Mouse (Mus musculus): ENCODE measurements around the gene Apol6. TPM values are rescaled to one million over a fixed set of nuclear protein-coding genes. Genes with fewer than 3 reads are reported as not detected.

The Apol6 gene
- polyA plus RNA-seq, 1 experiment from 2014 or later: 0.23 TPM

DNA sequence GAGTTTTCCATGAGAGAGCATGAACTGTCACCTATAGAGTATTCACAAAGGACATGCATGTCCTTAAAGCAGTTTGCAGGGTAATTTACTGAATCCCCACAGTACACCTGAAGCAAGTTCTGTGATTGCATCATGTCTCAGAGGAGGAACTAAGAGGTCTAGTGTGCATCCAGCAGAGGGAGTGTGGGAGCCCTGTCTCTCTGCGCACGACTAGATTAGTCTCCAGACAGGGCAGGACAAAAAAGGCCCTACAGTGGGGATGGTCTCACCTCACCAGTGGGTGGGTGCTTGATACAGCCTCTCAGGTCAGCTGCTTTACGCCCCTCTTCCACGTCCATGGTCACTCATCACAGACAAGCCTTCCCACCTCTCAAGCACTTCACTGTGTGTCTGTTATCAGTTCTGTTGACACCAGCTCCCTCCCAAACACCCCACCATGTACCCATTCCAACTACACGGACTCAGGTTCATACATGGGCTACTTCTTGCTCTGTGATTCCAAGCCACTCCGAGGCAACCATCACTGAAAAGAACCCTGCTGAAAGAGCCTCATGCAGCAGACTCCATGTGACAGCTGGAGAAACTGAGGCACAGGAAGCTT, 25.7 kb upstream of the Apol6 start:
- no peaks in the 10 kb centered on the region for H3K27me3 ChIP-seq
- no peaks in the 10 kb centered on the region for H3K9me3 ChIP-seq (replicated peaks)
- H3K4me2 ChIP-seq: no peak overlapping the region
- H3K4me3 ChIP-seq (replicated peaks): no peak overlapping the region
- WGBS: 63% methylated on average over 6 of the region's 6 CpGs
- H3K36me3 ChIP-seq: no peaks in the 10 kb centered on the region
- peaks cover 20% of the 10 kb centered on the region for H3K4me1 ChIP-seq
- ATAC-seq (replicated peaks; ENCODE audit: low FRiP score): no peak
- H3K27ac ChIP-seq: no peak overlapping the region
- H3K9ac ChIP-seq: no peak overlapping the region

DNA sequence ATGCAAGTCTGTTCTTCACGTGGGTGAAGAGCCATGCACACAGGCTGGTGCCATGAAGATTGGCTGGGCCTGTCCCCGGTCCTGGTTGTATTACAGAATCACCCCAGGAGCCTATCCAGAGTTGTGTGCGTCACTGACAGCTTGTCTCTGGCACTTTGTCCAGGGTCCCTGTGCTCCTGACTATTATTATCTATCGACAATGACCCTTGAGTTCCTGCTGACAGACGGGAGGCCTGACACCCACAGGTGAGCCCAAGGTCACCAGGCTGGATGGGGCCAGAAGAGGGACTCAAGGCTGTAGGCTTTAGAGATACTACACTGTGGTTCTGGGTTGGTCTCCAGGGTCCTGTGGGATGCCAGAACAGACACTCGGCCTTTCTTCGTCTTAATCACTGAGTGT, 25.0 kb upstream of the Apol6 start:
- Histone ChIP-seq H3K36me3 (no peaks in the 10 kb centered on the region), H3K9me3 (replicated peaks) (no peaks in the 10 kb centered on the region), H3K27me3 (no peaks in the 10 kb centered on the region), H3K4me1 (peaks cover 13% of the 10 kb centered on the region), H3K4me2 (no peak overlapping the region), H3K9ac (no peak overlapping the region), H3K4me3 (replicated peaks) (no peak overlapping the region), H3K27ac (no peak overlapping the region)
- WGBS: 86% methylated on average over 7 of the region's 7 CpGs
- no peak for ATAC-seq (replicated peaks; ENCODE audit: low FRiP score)

DNA sequence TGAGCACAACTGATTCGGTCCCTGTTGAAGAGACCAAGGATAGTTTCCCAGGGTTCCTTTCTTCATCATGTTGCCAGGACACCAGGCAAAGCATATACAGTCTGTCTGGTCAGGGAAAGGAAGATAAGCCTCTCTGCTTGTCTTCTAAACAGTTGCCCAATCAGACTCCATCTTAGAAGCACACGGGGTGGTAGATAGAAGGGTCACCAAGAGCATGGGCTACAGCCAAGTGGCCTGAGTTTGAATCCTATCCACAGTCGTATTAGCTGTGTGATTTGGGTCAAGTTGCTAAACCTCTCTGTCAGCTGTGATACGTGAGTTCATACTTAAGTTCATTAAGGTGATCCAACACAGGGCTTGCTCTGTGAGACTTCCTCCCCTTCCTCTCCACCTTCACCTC, 24.4 kb upstream of the Apol6 start:
- no peak overlapping the region for H3K4me3 ChIP-seq (replicated peaks)
- no peak overlapping the region for H3K9ac ChIP-seq
- H3K27ac ChIP-seq: no peak overlapping the region
- peaks cover 7% of the 10 kb centered on the region for H3K4me1 ChIP-seq
- H3K36me3 ChIP-seq: no peaks in the 10 kb centered on the region
- H3K4me2 ChIP-seq: no peak overlapping the region
- no peak for ATAC-seq (replicated peaks; ENCODE audit: low FRiP score)
- no peaks in the 10 kb centered on the region for H3K27me3 ChIP-seq
- WGBS: 85% methylated on average over 4 of the region's 4 CpGs
- H3K9me3 ChIP-seq (replicated peaks): no peaks in the 10 kb centered on the region

DNA sequence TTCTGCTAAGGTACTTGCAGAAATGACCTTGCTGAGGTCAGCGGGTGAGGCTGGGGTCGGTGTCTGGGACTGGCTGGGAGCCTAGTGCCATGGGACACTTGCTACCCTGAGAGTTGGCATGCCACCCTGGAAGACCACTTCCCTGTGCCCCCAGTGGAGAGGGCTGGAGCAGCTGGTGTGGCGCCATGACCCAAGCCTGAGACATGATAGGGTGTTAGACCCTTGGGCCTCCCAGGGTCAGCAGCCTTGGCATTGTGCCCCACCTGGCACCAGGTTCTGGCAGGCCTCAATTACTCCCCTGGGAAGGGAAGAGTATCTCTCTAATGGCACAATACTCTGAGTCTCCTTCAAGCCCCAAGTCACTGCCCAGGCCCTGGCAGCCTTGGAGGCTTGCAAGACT, 23.5 kb upstream of the Apol6 start:
- Histone ChIP-seq H3K9ac (no peak overlapping the region), H3K4me2 (no peak overlapping the region), H3K27ac (no peak overlapping the region), H3K36me3 (no peaks in the 10 kb centered on the region), H3K4me3 (replicated peaks) (no peak overlapping the region), H3K27me3 (no peaks in the 10 kb centered on the region), H3K4me1 (peaks cover 15% of the 10 kb centered on the region), H3K9me3 (replicated peaks) (no peaks in the 10 kb centered on the region)
- 94% methylated on average over 3 of the region's 3 CpGs for WGBS
- ATAC-seq (replicated peaks; ENCODE audit: low FRiP score): no peak

DNA sequence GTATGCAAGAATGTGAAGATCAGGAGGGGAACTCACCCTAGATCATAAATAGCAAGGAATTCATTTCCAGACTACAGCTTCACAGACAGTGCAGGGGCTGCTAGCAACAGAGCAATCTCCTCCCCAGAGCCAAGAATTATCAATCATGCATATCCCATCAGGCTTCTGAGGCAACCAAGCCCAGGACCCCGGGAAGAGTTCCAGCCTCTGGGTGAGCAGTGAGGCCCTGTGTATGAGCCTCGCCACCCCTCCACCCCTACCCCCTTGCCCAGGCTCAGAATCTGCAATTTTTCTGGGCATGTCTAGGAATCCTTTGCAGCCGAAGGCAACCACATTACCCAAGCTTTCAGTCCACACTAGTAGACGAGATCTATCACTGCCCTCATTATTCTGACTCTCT, 22.7 kb upstream of the Apol6 start:
- no peaks in the 10 kb centered on the region for H3K9me3 ChIP-seq (replicated peaks)
- H3K4me3 ChIP-seq (replicated peaks): no peak overlapping the region
- peaks cover 17% of the 10 kb centered on the region for H3K4me1 ChIP-seq
- no peak for ATAC-seq (replicated peaks; ENCODE audit: low FRiP score)
- no peak overlapping the region for H3K9ac ChIP-seq
- no peak overlapping the region for H3K27ac ChIP-seq
- WGBS: 83% methylated on average over 4 of the region's 4 CpGs
- H3K36me3 ChIP-seq: no peaks in the 10 kb centered on the region
- H3K4me2 ChIP-seq: no peak overlapping the region
- H3K27me3 ChIP-seq: no peaks in the 10 kb centered on the region

DNA sequence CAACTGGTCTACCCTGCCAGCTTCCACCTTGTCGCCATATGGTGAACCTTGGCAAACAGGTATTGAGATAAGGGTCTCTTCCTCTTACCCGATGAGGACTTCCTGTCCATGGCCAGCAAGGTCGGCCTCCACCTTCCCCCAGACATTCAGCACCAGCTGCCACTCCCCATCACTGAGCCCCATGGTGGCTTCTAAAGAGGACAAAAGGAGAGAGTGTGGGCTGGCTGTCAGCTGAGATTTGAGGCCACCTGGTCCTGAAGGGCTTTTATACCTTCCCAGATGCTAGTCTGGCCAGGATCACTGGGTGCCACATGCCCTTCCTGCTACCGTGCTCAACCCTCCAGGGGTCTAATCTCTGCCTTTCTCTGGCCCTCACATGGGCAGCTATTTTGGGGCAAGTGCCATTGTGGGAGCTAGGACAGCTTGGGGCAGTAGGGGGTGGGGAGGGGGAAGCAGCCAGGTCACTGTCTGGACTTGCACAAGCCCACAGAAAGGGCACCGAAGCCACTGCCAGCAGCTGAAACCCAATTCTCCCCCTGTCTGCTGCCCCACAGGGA, 22.1 kb upstream of the Apol6 start:
- peaks cover 17% of the 10 kb centered on the region for H3K4me1 ChIP-seq
- H3K4me3 ChIP-seq (replicated peaks): no peak overlapping the region
- ATAC-seq (replicated peaks; ENCODE audit: low FRiP score): no peak
- WGBS: 74% methylated on average over 5 of the region's 5 CpGs
- no peak overlapping the region for H3K4me2 ChIP-seq
- no peak overlapping the region for H3K27ac ChIP-seq
- no peaks in the 10 kb centered on the region for H3K27me3 ChIP-seq
- H3K36me3 ChIP-seq: no peaks in the 10 kb centered on the region
- H3K9me3 ChIP-seq (replicated peaks): no peaks in the 10 kb centered on the region
- no peak overlapping the region for H3K9ac ChIP-seq

DNA sequence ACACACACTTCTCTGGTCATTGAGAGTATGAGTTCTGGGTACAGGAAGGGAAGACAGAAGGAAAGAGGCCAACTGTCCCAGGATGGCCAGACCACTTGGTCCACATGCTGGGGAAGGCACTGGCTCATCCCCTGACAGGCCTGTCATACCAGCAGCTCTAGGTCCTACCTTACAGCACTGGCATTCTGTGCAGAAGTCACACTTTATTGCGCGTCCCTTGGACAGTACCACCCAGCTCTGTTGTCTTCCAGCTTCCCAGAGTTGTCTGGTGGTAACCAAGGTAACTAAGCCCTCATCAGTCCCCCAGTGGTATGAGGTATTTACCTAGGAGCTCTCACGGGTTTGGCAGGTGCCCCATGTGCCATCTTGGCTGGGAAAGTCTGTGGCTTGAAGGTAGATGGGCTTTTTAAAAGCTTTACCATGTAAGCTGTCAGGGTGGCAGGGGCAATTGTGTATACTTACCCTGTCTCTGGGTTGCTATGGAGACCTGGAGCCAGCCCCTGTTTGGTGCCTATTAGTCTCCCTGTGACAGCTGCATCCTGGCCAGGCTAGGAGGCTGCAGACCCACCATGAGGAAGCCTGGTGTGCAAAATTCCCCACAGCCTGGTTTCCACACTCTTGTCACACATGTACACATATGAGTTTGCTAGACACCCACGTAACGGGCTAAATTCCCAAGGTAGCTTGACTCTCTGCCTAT, 18.5 kb upstream of the Apol6 start:
- 78% methylated on average over 5 of the region's 5 CpGs for WGBS
- peaks cover 16% of the 10 kb centered on the region for H3K4me1 ChIP-seq
- no peaks in the 10 kb centered on the region for H3K9me3 ChIP-seq (replicated peaks)
- H3K36me3 ChIP-seq: no peaks in the 10 kb centered on the region
- H3K27ac ChIP-seq: no peak overlapping the region
- no peaks in the 10 kb centered on the region for H3K27me3 ChIP-seq
- no peak overlapping the region for H3K4me2 ChIP-seq
- H3K9ac ChIP-seq: no peak overlapping the region
- no peak for ATAC-seq (replicated peaks; ENCODE audit: low FRiP score)
- no peak overlapping the region for H3K4me3 ChIP-seq (replicated peaks)

DNA sequence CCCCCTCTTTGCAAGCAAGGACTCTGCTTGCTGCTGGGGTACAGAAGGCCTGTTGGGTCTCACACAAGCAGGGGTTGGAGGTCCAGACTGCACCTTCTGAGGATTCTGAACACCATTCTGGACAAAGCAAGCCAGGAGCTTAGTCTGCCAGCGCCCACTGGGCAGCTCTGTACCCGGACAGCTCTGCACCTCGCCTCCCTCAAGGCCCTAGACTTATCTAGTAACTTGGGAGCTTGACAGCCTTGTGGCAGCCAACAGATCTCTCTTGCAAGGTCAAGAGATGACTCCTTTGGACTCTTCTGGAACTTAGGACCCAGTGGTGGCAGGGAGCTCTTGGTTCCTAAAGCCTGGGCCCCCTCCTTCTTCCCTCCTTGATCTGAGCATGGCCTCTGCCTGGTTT, 17.4 kb upstream of the Apol6 start:
- no peak overlapping the region for H3K27ac ChIP-seq
- no peaks in the 10 kb centered on the region for H3K9me3 ChIP-seq (replicated peaks)
- no peak overlapping the region for H3K9ac ChIP-seq
- H3K4me3 ChIP-seq (replicated peaks): no peak overlapping the region
- no peaks in the 10 kb centered on the region for H3K36me3 ChIP-seq
- ATAC-seq (replicated peaks; ENCODE audit: low FRiP score): no peak
- H3K4me2 ChIP-seq: no peak overlapping the region
- peaks cover 10% of the 10 kb centered on the region for H3K4me1 ChIP-seq
- H3K27me3 ChIP-seq: no peaks in the 10 kb centered on the region
- 96% methylated on average over 3 of the region's 3 CpGs for WGBS

DNA sequence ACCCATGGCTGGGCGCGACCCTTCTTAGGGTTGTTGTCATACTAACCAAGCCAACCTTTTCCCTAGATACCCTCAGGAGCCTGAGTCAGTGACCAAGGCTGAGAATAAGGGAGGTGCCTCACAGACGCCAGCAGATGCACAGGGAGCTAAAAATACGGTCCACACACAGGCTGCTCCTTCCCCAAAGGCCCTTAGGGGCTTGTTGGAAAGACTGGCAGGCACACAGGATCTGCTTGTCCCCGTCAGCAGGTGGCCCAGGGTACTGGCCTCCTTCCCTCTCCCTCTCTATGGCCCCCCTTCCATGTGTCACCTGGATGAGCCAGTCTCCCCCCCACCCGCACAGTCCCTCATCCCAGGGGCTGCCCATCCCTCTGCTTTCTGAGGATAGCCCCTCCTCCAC, 16.9 kb upstream of the Apol6 start:
- Histone ChIP-seq H3K9me3 (replicated peaks) (no peaks in the 10 kb centered on the region), H3K4me2 (no peak overlapping the region), H3K27me3 (no peaks in the 10 kb centered on the region), H3K4me3 (replicated peaks) (no peak overlapping the region), H3K9ac (no peak overlapping the region), H3K36me3 (no peaks in the 10 kb centered on the region), H3K27ac (no peak overlapping the region), H3K4me1 (peaks cover 10% of the 10 kb centered on the region)
- 69% methylated on average over 6 of the region's 6 CpGs for WGBS
- no peak for ATAC-seq (replicated peaks; ENCODE audit: low FRiP score)

DNA sequence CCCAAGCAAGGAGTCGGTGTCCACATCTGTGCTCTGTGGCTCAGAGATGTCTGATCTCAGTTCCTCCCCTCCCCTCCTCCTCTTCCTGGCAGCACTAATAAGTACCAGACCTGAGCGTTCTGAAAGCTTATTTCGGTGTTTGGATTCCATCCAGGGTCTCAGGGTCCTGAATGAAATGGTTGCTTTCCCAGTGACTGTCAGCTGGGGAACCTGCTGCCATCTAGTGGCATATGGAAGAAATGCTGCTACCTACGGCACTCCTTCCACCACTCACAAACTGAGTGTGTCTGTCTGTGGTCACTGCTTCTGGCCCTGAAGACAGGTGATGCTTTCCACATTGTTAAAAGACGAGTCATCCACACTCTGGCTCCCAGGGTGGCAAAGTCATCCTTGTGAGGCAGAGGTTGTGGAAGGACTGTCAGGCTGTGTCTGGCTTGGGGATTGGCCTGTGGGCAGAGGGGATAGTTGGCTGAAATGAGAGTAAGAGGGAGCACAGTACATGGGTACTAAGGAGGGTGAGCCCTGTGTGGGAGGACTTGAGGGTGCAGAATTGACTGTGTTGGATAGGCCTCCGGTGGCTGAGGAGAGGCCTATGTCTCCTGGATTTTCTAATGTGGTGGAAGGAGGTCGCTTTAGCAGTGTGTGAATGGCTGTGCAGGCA, 15.1 kb upstream of the Apol6 start:
- Histone ChIP-seq H3K9me3 (replicated peaks) (no peaks in the 10 kb centered on the region), H3K4me2 (peak overlapping the region; percentile 24; the same call in 1 of the 2 replicates), H3K36me3 (no peaks in the 10 kb centered on the region), H3K27ac (no peak overlapping the region), H3K4me3 (replicated peaks) (no peak overlapping the region), H3K27me3 (no peaks in the 10 kb centered on the region), H3K9ac (no peak overlapping the region), H3K4me1 (peaks cover 13% of the 10 kb centered on the region)
- WGBS: 29% methylated on average over 7 of the region's 7 CpGs
- peak; percentile 41; the same call in 1 of the 2 replicates for ATAC-seq (replicated peaks; ENCODE audit: low FRiP score)

DNA sequence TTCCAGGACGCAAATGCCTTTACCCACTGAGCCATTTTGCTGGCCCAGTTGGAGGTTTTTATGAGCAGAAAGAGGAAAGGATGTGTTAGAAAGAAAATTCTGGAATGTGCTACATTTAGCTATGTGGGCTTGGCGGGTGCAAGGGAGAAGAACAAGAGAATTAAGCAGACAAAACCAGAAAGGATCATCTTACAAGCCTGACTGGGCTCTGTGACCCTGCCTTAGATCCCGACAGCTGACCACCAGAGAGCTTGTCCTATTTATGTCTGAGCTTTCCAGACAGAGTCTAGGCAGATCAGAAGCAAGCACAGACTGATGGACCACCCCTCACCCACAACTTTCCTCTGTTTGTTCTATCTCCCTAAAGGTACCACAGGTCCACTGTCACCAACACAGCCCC, 13.3 kb upstream of the Apol6 start:
- H3K4me2 ChIP-seq: no peak overlapping the region
- H3K4me3 ChIP-seq (replicated peaks): no peak overlapping the region
- no peak for ATAC-seq (replicated peaks; ENCODE audit: low FRiP score)
- H3K27me3 ChIP-seq: no peaks in the 10 kb centered on the region
- WGBS: 38% methylated on average over 3 of the region's 3 CpGs
- H3K27ac ChIP-seq: no peak overlapping the region
- no peak overlapping the region for H3K9ac ChIP-seq
- H3K9me3 ChIP-seq (replicated peaks): no peaks in the 10 kb centered on the region
- H3K36me3 ChIP-seq: no peaks in the 10 kb centered on the region
- peaks cover 14% of the 10 kb centered on the region for H3K4me1 ChIP-seq

DNA sequence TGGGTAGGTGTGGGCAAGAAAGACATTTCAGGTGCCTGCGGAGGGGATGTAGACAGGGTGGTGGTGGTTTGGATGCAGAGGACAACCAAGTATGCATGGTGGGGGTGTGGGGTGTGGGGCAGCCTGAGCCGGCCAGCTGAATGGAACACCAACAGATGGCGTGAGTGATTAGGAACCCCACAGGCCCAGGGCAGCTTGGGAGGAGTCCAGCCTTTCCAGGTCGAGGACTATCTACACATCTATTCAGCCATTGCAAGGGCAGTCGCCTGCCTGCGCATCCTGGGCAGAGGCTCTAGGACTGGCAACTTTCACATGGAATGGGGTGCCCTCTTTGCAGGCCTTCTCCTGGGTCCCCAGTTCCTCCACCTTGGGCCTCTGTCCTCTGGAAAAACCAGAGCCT, 10.0 kb upstream of the Apol6 start:
- H3K9me3 ChIP-seq (replicated peaks): no peaks in the 10 kb centered on the region
- peaks cover 41% of the 10 kb centered on the region for H3K4me1 ChIP-seq
- no peaks in the 10 kb centered on the region for H3K36me3 ChIP-seq
- 76% methylated on average over 6 of the region's 6 CpGs for WGBS
- H3K9ac ChIP-seq: no peak overlapping the region
- no peaks in the 10 kb centered on the region for H3K27me3 ChIP-seq
- no peak overlapping the region for H3K27ac ChIP-seq
- no peak overlapping the region for H3K4me3 ChIP-seq (replicated peaks)
- no peak overlapping the region for H3K4me2 ChIP-seq
- no peak for ATAC-seq (replicated peaks; ENCODE audit: low FRiP score)

All from kidney, embryonic 15.5 days (tissue).